Mouse (Mus musculus) Patski (cell line): ENCODE data around the gene Socs2. TPM values are rescaled to one million over a fixed set of nuclear protein-coding genes. Genes with fewer than 3 reads are reported as not detected.
A peak's percentile ranks its signal among the peaks of the same experiment; 100 is the strongest.

ENCODE experiments used
- ATAC-seq: fragments of 100-300 bp; one replicate; pipeline ENCODE4 v1.8.0; 2021
- CTCF ChIA-PET: fragments of 350-600 bp; sonication (Branson Sonifier 250); formaldehyde crosslinking; loops from one replicate; lab custom pipeline; 2022; ENCODE audit warnings: inconsistent platforms; lab: Charles Lee
- POLR2A ChIA-PET: fragments of 350-600 bp; sonication (Branson Sonifier 250); formaldehyde crosslinking; loops from one replicate; lab custom pipeline; 2022; ENCODE audit warnings: antibody characterized with exemption, inconsistent platforms; lab: Charles Lee
- DNase-seq: peaks from one replicate; pipeline ENCODE4 v3.0.0-alpha.2; 2011; ENCODE audit warnings: low read depth, low spot score
- H3K27me3 ChIP-seq: fragments of 371-371 bp; one replicate; pipeline ENCODE4 v1.5.1; 2021
- CTCF ChIP-seq: fragments of 100-300 bp; IDR thresholded peaks from one replicate; pipeline ENCODE4 v1.5.1; 2021
- in situ Hi-C: fragments of 300-500 bp; cut with MboI; formaldehyde crosslinking; loops from 3 replicates; pipeline ENCODE4 v1.11.1; 2018; ENCODE audit warnings: low pct_unique_long_range_greater_than_20kb, mixed read lengths
- polyA plus RNA-seq: library from polyadenylated mRNA; unstranded; gene quantifications from one replicate; pipeline ENCODE4 v1.2.3, GENCODE M21; 2021

Socs2 gene
- polyA plus RNA-seq, 1 experiment from 2014 or later = 42.7 TPM

DNA sequence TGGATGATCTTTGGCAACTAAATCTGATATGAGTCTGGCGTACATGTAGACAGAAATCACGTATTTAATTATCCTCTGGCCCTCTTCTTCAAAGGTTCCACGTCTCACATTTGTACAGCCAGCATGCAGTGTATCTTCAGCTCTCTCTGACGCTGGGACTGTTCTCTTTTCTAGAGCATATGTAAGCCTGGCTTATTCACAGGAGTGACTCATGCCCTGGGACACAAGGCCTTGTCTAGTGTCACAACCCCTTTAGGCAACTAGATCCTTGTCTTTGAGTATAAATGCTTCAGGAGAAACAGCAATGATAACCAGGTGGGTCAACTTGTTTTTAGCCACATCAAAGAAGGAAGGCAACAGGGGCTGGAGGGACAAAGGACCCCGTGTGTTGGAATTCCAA, 5.7 kb upstream of the Socs2 start:
- CTCF ChIA-PET = no interaction called here
- ATAC-seq (no peak), DNase-seq (no peak)

DNA sequence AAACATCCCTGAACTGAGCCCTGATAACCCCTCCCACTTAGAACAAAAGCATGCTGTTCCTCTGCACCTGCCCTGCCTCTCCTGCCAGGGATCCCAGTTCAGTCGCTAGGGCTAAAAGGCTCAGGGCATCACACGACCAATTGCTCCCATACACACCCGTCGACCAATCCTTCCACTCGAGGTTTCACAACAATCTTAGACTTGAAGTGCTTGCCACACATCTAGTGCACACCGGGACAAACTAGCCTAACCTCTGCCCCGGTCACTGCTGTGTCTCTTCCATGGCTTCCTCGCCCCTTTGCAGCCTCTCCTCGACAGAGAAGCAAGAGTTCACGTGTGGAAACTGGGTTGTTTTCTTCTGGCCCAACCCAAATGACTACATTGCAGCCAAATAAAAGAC, 3.3 kb upstream of the Socs2 start:
- ATAC-seq (no peak), DNase-seq (no peak)
- no peaks in the 10 kb centered on the region for H3K27me3 ChIP-seq
- POLR2A ChIA-PET = no interaction called here
- in situ Hi-C loops = no loop called here
- CTCF ChIA-PET = no interaction called here
- TF ChIP-seq CTCF = no peak

More for the DNA sequence above, 5.7 kb upstream of the Socs2 start:
- no peaks in the 10 kb centered on the region for H3K27me3 ChIP-seq
- TF ChIP-seq CTCF = no peak
- POLR2A ChIA-PET = no interaction called here
- in situ Hi-C loops = no loop called here

DNA sequence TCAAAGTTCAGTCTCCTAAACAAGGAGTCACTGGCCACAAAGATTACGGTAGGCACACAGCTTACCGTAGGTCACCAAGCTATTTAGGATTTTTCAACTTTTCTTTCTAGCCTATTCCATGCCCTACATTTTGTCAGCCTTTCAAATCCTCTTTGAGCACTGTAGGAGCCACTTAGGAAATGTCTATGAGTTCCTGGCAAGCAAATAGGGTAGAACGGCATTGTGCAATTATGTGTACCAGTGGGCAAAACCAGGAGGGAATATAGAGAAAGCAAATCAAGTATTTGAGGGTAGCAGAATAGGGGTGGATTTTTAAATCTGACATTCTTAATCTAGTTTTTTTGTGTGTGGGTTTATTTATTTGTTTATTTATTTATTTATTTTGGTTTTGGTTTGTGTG, 2.7 kb upstream of the Socs2 start:
- TF ChIP-seq CTCF = no peak
- POLR2A ChIA-PET = no interaction called here
- no peaks in the 10 kb centered on the region for H3K27me3 ChIP-seq
- ATAC-seq (no peak), DNase-seq (no peak)
- in situ Hi-C loops = loop anchor here (5.0 to 10.0 kb wide), 2 partner anchors 55 to 427 kb away; no protein-coding TSS in a partner anchor
- CTCF ChIA-PET = no interaction called here

DNA sequence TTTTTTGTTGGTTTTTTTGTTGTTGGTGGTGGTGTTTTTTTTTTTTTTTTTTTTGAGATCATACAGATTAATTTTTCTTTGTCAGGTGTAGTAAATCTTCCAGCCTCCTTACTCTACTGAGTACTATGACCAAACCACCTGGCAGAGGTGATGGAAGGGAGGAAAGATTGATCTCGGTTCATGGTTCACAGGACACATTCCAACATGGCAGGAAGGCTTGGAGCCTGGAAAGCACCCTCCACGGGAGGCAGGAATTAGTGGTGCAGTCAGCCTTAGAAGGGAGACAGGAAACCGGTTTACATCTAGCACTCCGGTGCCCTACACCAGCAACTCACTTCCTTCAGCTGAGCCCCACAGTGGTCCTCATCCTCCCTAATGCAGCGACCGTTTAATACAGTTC, 1.7 kb upstream of the Socs2 start:
- in situ Hi-C loops = loop anchor here (5.0 to 10.0 kb wide), 2 partner anchors 56 to 426 kb away; no protein-coding TSS in a partner anchor
- no peaks in the 10 kb centered on the region for H3K27me3 ChIP-seq
- ATAC-seq = no peak
- ChIA-PET POLR2A (interaction anchor here (0.7 kb wide), 1 partner anchor 42 kb away, joined by 6 read pairs; no protein-coding TSS in a partner anchor), CTCF (interaction anchor here (1.2 kb wide), 1 partner anchor 54 kb away, joined by 3 read pairs; no protein-coding TSS in a partner anchor)
- no peak for DNase-seq
- TF ChIP-seq CTCF = no peak

DNA sequence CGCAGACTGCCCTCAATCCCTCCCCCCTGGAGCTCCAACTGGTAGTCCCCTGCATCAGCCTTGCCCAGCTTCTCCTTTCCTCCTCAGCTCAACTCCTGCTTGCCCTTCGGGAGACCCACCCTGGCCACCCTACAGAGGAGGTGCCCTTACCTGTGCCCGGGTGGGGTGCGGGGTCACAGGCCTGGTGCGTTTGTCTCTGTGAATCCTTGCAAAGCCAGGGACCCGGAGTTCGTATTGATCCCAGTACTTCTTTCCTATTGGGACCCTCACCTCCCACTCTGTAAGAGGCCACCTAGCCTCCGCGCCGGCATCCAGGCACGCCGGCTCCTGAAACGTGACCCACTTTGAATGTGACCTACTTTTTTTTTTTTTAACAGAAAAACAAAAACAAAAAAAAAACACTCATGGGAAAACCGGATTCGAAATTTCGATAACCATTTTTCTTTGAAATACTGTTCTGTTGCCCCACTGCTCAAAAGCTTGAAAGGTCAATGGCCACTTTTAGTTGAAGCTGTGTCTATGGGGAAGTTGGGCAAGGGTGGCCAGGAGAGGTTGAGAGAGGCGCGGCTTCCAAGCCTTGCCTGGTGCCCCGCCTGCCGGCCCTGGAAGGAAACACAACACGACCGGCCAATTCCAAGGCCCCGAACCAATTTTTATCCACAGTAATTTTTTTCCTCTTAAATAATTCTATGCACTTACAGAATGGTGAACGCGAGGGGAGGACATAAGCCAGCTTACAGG, 686 bp upstream of the Socs2 start:
- no peak for ATAC-seq
- TF ChIP-seq CTCF = no peak
- ChIA-PET POLR2A (no interaction called here), CTCF (interaction anchor here (1.2 to 1.3 kb wide), 2 partner anchors 55 to 425 kb away, joined by 3 read pairs; no protein-coding TSS in a partner anchor)
- no peaks in the 10 kb centered on the region for H3K27me3 ChIP-seq
- in situ Hi-C loops = loop anchor here (5.0 to 10.0 kb wide), 2 partner anchors 57 to 425 kb away; no protein-coding TSS in a partner anchor
- DNase-seq = no peak

DNA sequence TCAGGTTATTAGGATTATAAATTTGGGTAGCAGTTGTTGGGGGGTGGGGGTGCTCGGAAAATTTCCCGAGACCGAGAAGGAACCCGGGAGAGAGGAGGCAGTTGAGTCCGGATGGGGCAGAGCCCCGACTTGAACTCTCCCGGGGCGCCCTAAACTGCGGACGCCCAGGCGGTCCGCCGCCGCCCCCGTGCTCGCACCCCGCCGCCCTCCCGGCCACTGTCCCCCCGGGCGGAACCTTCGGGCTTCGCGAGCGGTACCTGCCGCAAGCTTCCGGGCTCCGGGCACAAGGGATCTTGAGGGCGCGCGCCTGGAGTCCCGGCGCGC, 657 bp downstream of the Socs2 start:
- CTCF ChIA-PET = no interaction called here
- POLR2A ChIA-PET = interaction anchor here (1.1 kb wide), 1 partner anchor 66 kb away, joined by 3 read pairs; no protein-coding TSS in a partner anchor
- no peak for TF ChIP-seq CTCF
- H3K27me3 ChIP-seq = no peaks in the 10 kb centered on the region
- DNase-seq (no peak), ATAC-seq (no peak)
- in situ Hi-C loops = loop anchor here (5.0 to 10.0 kb wide), 2 partner anchors 58 to 424 kb away; no protein-coding TSS in a partner anchor

DNA sequence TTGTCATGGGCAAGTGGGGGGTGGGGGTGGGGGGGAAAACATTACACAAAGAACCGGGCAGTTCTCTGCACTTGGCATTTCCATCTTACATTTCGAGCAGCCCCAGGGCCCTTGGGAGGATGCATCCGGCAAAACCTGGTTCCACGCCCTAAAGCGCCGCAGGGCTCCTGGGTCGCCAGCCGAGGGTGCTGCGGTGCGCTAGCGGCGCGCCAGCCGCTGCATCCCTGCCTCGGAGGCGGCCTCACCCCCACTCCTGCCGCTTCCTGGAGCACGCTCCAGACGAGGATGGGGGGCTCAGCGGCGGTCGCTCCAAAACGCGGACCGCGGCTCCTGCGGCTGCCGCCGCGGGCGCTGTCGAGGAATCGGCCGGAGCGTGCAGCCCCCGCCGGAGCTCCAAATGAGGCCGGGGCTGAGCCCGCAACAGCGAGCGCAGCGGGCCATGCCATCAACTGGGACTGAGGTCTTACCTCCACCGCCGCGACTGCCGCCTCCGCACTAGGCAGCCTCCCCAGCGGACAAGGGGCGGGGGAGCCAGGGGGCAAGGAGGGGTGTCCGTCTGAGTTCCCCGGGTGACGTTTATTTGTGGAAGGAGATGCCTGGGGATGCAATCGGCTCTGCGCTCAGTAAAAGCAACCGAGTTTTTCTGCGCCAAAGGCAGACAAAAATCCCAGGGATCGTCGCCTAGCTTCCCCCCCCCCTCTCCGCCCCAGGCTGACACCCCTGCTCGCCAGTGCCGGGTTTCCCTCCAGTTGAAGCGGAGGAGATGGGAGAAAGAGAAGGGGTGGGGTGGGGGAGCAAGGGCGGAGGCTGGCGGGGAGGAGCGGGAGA, 1.2 kb downstream of the Socs2 start:
- H3K27me3 ChIP-seq = no peaks in the 10 kb centered on the region
- ChIA-PET CTCF (no interaction called here), POLR2A (interaction anchor here (0.5 to 1.1 kb wide), 2 partner anchors 67 to 99 kb away, joined by 3 read pairs; no protein-coding TSS in a partner anchor)
- no peak for TF ChIP-seq CTCF
- DNase-seq (no peak), ATAC-seq (peak; percentile 56)
- in situ Hi-C loops = loop anchor here (5.0 to 10.0 kb wide), 2 partner anchors 59 to 423 kb away; no protein-coding TSS in a partner anchor

DNA sequence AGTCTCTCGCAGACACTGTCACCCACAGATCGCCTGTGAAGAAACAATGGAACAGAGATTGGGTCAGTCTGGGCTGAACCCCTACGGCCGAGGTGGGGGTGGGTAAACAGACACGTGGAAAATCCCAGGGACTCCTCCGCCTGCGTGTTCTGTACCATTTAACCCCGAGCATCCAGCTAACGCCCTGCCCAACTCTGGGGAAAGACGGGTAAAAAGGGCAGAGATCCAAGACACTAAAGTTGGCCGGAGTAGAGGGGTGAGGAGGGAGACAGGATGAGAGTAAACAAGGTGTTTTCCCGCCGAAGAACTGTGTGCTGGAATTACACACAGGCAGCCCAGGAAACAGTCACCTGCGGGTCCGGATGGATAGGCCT, 1.8 kb downstream of the Socs2 start:
- ChIA-PET POLR2A (interaction anchor here (1.1 kb wide), 1 partner anchor 67 kb away, joined by 3 read pairs; no protein-coding TSS in a partner anchor), CTCF (interaction anchor here (1.7 kb wide), 1 partner anchor 422 kb away, joined by 5 read pairs; no protein-coding TSS in a partner anchor)
- in situ Hi-C loops = loop anchor here (5.0 to 10.0 kb wide), 2 partner anchors 60 to 423 kb away; no protein-coding TSS in a partner anchor
- H3K27me3 ChIP-seq = no peaks in the 10 kb centered on the region
- no peak for DNase-seq
- ATAC-seq = peak; percentile 3
- no peak for TF ChIP-seq CTCF

DNA sequence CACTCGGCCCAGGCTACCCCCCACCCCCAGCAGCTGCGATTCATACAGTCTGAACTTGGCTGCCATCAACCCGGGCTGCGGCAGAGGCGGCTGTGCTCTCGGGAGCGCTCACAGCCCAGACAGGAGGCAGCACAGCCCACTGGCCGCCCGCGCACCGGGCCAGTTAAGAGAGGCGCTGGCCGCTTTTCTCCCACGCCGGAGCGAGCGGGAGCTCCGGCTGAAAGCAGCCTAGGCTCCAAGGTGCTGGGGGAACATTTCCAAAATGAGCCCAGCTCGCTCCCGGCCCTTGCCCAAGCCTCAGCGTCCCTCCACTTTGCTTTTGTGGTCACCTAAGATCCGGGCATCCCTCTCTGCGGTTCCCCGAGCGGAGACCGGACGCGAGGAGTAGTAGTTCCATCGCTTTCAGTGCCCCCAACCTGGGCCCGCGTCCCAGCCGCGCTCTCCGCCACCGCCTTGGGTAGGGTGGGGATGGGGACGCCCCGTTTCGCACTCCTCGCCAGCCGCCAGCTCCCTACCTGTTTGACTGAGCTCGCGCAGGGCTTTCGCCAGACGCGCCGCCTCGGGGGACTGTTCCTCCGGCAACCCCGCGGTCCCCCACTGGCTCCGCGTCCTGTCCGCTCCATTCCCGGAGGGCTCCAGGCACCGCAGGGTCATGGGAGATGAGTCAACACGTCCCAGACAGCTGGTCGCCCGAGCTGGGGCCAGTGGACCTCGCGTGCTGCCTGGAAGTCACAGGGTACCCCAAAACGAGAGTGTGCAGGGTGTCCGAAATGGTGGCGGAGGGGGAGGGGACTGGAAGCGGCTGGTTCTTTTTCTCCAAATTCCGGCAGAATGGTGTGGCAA, 2.4 kb downstream of the Socs2 start:
- no peak for ATAC-seq
- in situ Hi-C loops = loop anchor here (5.0 to 10.0 kb wide), 2 partner anchors 60 to 422 kb away; no protein-coding TSS in a partner anchor
- H3K27me3 ChIP-seq = no peaks in the 10 kb centered on the region
- ChIA-PET CTCF (interaction anchor here (0.8 to 1.7 kb wide), 4 partner anchors 16 to 422 kb away, joined by 4 to 5 read pairs (median 4); no protein-coding TSS in a partner anchor), POLR2A (interaction anchor here (0.6 to 0.8 kb wide), 2 partner anchors 91 to 793 kb away, joined by 3 to 6 read pairs; no protein-coding TSS in a partner anchor)
- no peak for TF ChIP-seq CTCF
- DNase-seq = no peak

DNA sequence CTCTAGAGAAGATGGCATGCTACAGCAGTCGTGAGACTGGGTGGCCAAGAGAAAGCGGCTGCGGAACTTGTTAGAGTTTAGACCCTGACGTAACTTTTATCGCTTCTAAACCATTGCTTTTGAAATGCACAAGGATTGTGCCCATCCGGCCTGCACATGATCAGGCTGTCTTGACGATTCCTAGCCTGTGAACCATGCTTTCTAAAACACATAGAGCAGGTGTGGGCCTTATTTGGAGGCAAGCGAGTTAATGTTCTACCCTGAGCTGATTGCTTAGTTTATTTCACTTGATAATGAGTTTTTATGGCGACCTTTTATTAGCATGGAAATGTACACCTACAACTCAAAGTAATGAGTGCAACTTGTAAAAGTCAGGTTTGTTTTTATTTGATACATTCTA, 5.8 kb downstream of the Socs2 start:
- ATAC-seq = no peak
- ChIA-PET CTCF (no interaction called here), POLR2A (no interaction called here)
- no peaks in the 10 kb centered on the region for H3K27me3 ChIP-seq
- no peak for TF ChIP-seq CTCF
- in situ Hi-C loops = loop anchor here (10.0 kb wide), 1 partner anchor 64 kb away; no protein-coding TSS in a partner anchor
- no peak for DNase-seq
